Mouse (Mus musculus) frontal cortex, postnatal 25 days (tissue): ENCODE measurements at regions not wholly inside any gene's neighbourhood (a gene's known extent, or its start where the extent isn't known, plus 50 kb on each side); places are given as distances from the start of the nearest gene placed in this dataset.

Source experiments
- DNase-seq, 2 experiments: peaks; one replicate each; pipeline ENCODE4 v3.0.0; 2022; ENCODE audit warnings: low spot score in 2 of 2

- no peak for DNase-seq
These were observed 975.9 kb downstream of the Robo2 start for GRCm38 (mm10) chr16:73435726-73436125.

- no peak for DNase-seq
These were observed 986.8 kb downstream of the Robo2 start for GRCm38 (mm10) chr16:73424851-73425250.

DNA sequence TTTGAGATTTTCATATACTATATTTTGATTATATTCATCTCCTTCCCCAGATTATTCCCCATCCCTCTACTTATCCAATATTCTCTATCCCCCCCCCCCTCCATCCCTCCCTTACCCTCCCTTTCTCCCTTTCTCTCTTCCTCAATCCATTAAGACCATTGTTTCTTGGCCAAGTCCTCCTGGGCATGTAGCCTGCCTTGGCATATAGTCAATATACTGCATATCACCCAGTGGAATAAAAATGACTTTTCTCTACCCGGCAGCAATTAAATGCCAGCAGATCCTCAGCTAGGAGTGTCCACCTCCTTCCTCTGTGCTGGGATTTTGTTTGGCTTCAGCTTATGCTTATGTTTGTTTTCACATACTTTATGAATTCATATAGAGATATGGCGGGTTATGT is 987.3 kb downstream of the Robo2 start:
- no peak for DNase-seq

- no peak for DNase-seq
These were observed 1007.1 kb downstream of the Robo2 start for GRCm38 (mm10) chr16:73404509-73404908.

- no peak for DNase-seq
These were observed 1007.5 kb downstream of the Robo2 start for GRCm38 (mm10) chr16:73404099-73404498.

DNA sequence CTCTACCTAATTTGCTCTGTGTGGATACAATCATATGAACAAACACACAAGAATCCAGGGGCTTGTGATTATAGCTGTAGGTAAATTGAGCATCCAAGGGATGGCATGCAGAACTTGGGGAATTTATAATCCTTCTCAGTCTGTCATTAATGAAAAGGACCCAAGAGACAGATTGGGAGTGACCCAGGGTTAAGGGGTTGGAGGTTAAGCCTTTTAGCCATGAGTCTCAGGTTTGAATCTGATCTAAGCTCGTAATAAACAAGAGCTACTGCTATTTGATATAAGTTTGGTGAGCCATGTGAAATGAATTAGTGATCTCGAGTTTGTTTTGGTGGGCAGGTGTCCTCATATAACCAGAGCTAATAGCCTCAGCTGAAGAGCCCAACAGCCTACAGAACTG is 1032.6 kb downstream of the Robo2 start:
- DNase-seq: no peak

GRCm38 (mm10) chr16:73374608-73375165 is 1036.9 kb downstream of the Robo2 start:
- DNase-seq: no peak

DNA sequence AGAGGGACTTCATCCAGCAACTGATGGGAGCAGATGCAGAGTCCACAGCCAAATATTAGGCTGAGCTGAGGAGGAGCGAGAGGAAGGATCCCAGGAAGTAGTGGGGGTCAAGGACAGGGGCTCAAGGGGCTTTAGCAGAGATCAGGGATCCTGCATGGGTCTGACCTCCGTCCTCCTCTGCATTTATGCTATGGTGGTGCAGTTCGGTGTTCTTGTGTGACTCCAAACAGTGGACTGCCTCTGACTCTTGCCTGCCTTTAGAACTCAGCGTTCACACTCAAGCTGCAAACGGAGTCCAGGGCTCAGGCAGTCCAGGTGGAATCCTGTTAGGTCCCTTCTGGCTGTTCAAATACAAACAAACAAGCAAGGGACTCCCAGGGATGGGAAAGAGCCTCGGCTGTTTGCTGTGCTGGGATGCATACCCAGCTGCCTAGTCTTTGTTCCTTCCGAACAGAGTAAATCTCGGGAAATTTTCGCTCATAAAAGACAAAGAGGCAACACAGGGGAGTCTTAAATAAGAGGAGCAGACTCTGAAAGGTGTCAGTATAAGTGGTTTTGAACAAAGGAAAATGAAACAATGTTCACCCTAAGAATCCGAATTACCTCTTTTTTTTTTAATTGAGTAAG is 1042.9 kb downstream of the Robo2 start:
- no peak for DNase-seq

DNA sequence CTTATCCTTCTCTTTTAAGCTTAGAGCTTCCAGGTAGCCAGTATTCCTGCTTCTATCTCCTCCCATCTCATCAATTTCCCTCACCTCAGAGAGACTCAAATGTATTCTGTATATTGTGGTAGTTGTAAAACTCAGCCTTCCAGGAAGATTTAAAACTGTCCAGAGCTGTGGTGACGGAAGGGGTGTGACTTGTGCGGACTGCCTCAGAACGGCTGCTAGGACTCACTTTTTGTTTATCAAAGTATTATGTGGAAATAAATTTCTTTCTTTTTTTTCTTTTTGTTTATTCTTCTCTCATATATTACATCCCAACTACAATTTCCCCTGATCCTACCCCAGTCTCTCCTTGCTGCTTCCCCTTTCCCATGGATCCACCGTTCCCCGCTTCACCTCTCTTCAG is 1043.7 kb downstream of the Robo2 start:
- no peak for DNase-seq

- DNase-seq: no peak
These were observed 1044.3 kb downstream of the Robo2 start for GRCm38 (mm10) chr16:73367226-73367840.

DNA sequence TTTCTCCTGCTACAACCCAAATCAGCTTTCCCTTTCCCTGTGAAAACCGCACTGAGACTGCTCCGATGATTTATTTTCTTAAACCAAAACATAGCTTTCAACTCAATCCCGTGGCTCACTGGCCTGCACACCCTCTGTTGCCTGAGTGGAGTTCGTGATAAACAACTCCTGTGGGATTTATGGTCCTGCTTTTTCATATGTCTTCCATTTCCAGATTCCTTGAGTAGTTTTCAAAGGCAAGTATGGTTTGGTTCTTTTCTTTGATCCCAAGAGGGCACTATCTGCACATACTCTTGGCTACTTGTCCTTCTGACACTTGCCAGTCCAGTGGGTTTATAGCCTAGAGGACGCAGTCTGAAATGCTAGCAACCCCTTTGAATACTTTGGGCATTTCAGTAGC is 1042.6 kb downstream of the Robo1 start:
- DNase-seq: no peak

- no peak for DNase-seq
These were observed 1035.8 kb downstream of the Robo1 start for GRCm38 (mm10) chr16:73343941-73344340.

DNA sequence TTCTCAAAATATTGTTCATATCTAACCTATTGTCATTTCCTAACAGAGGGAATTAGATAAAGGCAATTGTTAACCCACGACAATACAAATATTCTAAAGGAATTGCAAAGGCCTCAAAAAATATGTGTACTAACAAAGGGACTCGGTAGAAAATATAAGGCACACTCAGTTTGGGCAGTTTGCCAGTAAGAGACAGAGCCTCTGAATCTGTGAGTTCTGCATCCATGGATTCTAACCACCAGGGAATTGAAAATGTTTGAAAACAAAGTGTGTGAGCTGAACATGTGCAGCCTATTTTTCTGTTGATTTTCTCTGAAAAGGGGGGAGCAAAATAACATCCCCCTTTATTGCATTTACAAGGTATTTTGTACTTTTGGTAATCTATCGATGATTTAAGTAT is 1035.4 kb downstream of the Robo1 start:
- DNase-seq: no peak

DNA sequence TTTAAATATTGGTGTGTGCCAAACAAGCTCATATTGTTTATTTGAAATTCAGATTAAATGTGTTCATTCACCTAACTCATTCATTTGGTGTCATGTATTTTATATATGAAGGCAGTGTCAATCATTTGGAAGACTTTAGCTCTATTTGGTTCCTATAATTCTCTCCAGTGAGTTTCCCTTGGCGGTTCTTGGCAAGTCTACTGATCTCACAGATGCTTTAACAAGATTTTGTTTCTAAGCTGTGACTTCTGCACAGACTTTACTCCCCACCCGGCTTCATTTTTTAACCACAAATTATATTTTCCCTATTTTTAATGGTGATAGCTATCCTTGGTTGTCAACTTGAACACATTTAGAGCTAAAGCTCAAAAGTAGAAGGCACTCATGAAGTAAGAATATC is 1009.5 kb downstream of the Robo1 start:
- no peak for DNase-seq

- DNase-seq: no peak
These were observed 1002.0 kb downstream of the Robo1 start for GRCm38 (mm10) chr16:73310096-73310495.

DNA sequence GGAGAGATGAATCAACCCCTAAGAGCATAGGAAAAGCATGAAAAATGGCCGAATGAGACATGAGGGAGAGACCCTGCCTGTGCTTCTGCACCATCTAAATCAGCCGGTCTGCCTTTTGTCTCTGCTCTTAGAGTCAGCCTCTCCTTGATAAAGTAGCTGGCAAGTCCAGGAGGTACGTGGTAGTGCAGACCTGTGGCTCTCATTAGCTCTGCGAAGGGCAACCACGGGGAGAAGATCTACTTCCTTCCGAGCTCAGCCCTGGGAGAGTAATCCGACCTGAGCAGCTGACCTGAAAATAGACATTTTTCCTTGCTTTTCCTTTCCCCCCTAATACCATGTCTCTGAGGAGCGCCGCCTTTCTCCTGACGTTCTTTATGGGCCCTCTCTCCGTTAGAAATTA is 971.8 kb downstream of the Robo1 start:
- no peak for DNase-seq

GRCm38 (mm10) chr16:73259691-73260090 is 951.6 kb downstream of the Robo1 start:
- DNase-seq: no peak

DNA sequence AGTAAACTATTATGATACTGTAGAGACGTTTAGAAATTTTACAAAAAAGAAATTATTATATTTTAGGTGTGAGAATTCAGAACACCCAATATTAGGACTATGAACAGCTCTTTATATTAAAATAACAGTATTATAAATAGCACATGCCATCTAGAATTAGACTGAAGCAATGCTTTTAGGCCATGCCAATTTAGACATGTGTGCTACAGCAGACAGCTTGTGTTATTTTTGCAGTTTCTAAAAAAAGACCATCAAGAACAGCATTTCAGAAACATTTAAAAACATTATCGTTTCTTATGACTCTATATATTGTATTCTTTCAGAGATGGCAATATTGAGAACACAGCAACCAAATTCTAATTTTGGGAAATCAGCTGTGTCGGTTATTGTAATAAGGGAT is 951.2 kb downstream of the Robo1 start:
- no peak for DNase-seq

DNA sequence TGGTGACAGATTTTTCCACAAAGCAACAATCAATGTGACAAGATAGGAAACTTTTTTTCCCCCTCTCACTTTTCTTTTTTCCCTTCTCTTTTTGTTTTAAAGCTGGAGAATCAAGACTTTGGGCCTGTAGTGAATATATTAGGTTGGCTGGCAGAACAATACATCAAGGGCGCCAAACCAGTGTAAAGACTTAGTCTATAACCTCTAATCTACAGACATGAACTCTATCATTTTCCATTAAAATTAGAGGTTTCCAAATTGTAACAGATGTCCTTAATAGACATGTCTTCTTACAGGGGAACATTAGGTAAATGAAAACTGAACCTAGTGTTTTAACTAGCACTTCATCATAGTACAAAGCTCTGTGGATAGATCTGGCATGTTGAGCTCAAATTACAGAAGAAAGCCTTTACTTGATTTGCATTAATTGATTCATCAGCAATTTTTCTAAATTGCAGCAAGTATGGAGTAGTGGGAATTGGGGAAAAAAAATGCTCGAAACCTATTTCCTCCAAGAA is 937.0 kb downstream of the Robo1 start:
- no peak for DNase-seq

- no peak for DNase-seq
These were observed 922.5 kb downstream of the Robo1 start for GRCm38 (mm10) chr16:73230599-73230998.

- DNase-seq: no peak
These were observed 909.4 kb downstream of the Robo1 start for GRCm38 (mm10) chr16:73217555-73217954.

DNA sequence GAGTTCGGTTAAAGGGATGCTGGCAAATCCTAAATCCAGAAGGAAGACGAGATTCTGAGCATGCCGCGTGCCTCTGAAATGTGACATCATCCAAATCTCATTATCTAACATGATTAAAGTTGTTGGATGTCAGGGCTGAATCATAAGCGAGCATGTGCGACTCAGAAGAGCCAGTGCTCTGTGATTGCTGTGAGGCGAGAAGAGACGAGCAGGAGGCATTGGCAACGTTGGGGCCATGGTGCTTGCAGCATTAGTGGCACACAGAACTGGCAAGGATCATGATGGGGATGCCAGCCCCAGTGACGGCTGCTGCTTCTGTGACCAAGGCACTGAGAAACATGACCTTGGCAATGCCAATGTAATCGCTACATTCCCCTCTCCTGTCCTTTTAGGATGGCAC is 895.4 kb downstream of the Robo1 start:
- DNase-seq: no peak

DNA sequence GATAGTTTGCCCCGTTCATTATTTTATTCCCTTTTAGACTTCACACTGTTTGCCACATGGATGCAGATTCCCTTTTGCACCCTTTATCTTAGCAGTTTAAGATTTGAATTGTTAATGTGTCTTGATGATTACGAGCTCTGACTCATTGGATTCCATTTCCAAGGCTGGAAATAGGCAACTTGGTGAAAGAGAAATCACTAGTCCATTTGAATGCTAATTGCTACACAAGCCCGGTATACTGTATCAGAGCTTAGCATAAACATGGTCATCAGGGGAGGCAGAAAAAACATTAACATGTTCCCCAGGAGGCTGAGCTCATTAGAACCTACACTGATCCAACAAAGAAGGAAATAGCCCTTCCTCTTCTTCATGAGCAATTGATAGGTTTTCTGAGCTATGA is 892.9 kb downstream of the Robo1 start:
- no peak for DNase-seq
